33 mouse cellular contexts compared by ENCODE assay signal in genomic region chr6:83665009-83665408, GRCm38 (mm10). TPM values are rescaled to one million over a fixed set of nuclear protein-coding genes. Genes with fewer than 3 reads are reported as not detected.
A peak's percentile ranks its signal among the peaks of the same experiment; 100 is the strongest.
DNase-seq lines count a peak whose midpoint lies in the region; ATAC-seq and TF ChIP-seq lines count a peak whose summit lies in the region.
"Had no signal": no experiment of that assay in that cellular context is flagged by ENCODE, and none has a peak within 500 bp of the region (broad histone marks: within the 10 kb centered on the region; RNA-seq: fewer than 3 reads in every experiment).

No protein-coding gene starts in this region.

- H3K4me1 ChIP-seq in forebrain, embryonic 16.5 days (replicated peaks; ENCODE audit: control insufficient read depth, insufficient read depth, low read length), result peaks cover 4% of the 10 kb centered on the region; the same call in 1 of the 2 replicates
- no peaks in the 10 kb centered on the region for H3K4me1 ChIP-seq in forebrain, postnatal 0 days (ENCODE audit: insufficient read depth)
- H3K4me1 ChIP-seq: embryonic facial prominence, embryonic 10.5 days; embryonic facial prominence, embryonic 13.5 days; heart, embryonic 12.5 days; heart, embryonic 15.5 days; hindbrain, embryonic 13.5 days; intestine, embryonic 15.5 days had no signal

- ATAC-seq in forebrain, embryonic 16.5 days, result 0 out of 2 replicates have a peak, but pooled peaks have one; percentile 47
- ATAC-seq in forebrain, postnatal 0 days, result no peak
- ATAC-seq: CD4-positive, CD25-positive, alpha-beta regulatory T cell, adult 4 months; hindbrain, embryonic 16.5 days; intestine, embryonic 15.5 days had no signal

- no peak overlapping the region for H3K4me2 ChIP-seq in forebrain, embryonic 16.5 days (ENCODE audit: low read length)
- H3K4me2 ChIP-seq in forebrain, postnatal 0 days (ENCODE audit: low read depth), result no peak overlapping the region
- H3K4me2 ChIP-seq: embryonic facial prominence, embryonic 13.5 days; heart, embryonic 12.5 days; heart, embryonic 15.5 days; hindbrain, embryonic 13.5 days; intestine, embryonic 15.5 days had no signal

- H3K27ac ChIP-seq in forebrain, embryonic 16.5 days (ENCODE audit: low read length), result no peak overlapping the region; the same call in 1 of the 2 replicates
- H3K27ac ChIP-seq in forebrain, postnatal 0 days (ENCODE audit: low read depth, low read length), result no peak overlapping the region
- H3K27ac ChIP-seq: embryonic facial prominence, embryonic 10.5 days; embryonic facial prominence, embryonic 13.5 days; heart, embryonic 15.5 days; hindbrain, embryonic 10.5 days; hindbrain, embryonic 13.5 days; intestine, embryonic 15.5 days had no signal

- no peak for TF ChIP-seq CTCF in forebrain, postnatal 0 days (IDR thresholded peaks at IDR 0.05; ENCODE audit: low read depth)
- TF ChIP-seq CTCF in brain, embryonic 14.5 days (IDR thresholded peaks at IDR 0.05; ENCODE audit: borderline replicate concordance, extremely low read depth, insufficient read depth, insufficient read length), result no peak

- H3K9ac ChIP-seq in forebrain, embryonic 16.5 days (replicated peaks; ENCODE audit: low read depth, low read length), result no peak overlapping the region
- H3K9ac ChIP-seq in forebrain, postnatal 0 days, result no peak overlapping the region
- H3K9ac ChIP-seq: embryonic facial prominence, embryonic 13.5 days; heart, embryonic 12.5 days; heart, embryonic 15.5 days; hindbrain, embryonic 13.5 days; intestine, embryonic 15.5 days had no signal

- H3K4me3 ChIP-seq in forebrain, embryonic 16.5 days (replicated peaks; ENCODE audit: low read length), result no peak overlapping the region
- no peak overlapping the region for H3K4me3 ChIP-seq in forebrain, postnatal 0 days (ENCODE audit: low read depth, low read length)
- H3K4me3 ChIP-seq: embryonic facial prominence, embryonic 10.5 days; embryonic facial prominence, embryonic 13.5 days; erythroblast, embryonic 14.5 days; heart, embryonic 12.5 days; heart, embryonic 15.5 days; hindbrain, embryonic 10.5 days; hindbrain, embryonic 13.5 days; intestine, embryonic 15.5 days had no signal

- 59% methylated on average over 2 of the region's 2 CpGs for WGBS in forebrain, embryonic 16.5 days
- 59% methylated on average over 2 of the region's 2 CpGs for WGBS in forebrain, postnatal 0 days

- DNase-seq in forebrain, postnatal 0 days, result no peak
- DNase-seq in layer of hippocampus, adult 9-10 months (ENCODE audit: low spot score), result peak; percentile 12
- no peak for DNase-seq in layer of hippocampus, postnatal 10 days (ENCODE audit: low spot score in 2 of 2)
- DNase-seq in brain, embryonic 14.5 days (ENCODE audit: low read depth), result peak; percentile 77
- DNase-seq in cerebellum, postnatal 10 days, result no peak
- DNase-seq: adrenal gland, adult 2 months; adrenal gland, postnatal 14 days; cerebellum, adult 11 months; cerebellum, adult 2 months; cerebellum, adult 9-11 months; cerebellum, postnatal 36 days; embryo, embryonic 11 days; gastrocnemius, postnatal 25 days; heart, adult 18-20 months; heart, postnatal 10 days; heart, postnatal 36 days had no signal

- H3K9me3 ChIP-seq in forebrain, embryonic 16.5 days (ENCODE audit: control insufficient read depth, low read length), result no peaks in the 10 kb centered on the region
- H3K9me3 ChIP-seq in forebrain, postnatal 0 days (ENCODE audit: low read length), result no peaks in the 10 kb centered on the region
- H3K9me3 ChIP-seq: embryonic facial prominence, embryonic 10.5 days; embryonic facial prominence, embryonic 13.5 days; heart, embryonic 12.5 days; heart, embryonic 15.5 days; hindbrain, embryonic 10.5 days; hindbrain, embryonic 13.5 days; intestine, embryonic 15.5 days had no signal

- TF ChIP-seq POLR2A in brain, embryonic 14.5 days (IDR thresholded peaks at IDR 0.05; ENCODE audit: borderline replicate concordance, extremely low read depth, insufficient read depth, insufficient read length, poor library complexity, severe bottlenecking), result no peak

- H3K36me3 ChIP-seq in forebrain, embryonic 16.5 days (ENCODE audit: control insufficient read depth, insufficient read depth), result no peaks in the 10 kb centered on the region
- H3K36me3 ChIP-seq in forebrain, postnatal 0 days (ENCODE audit: insufficient read depth), result no peaks in the 10 kb centered on the region
- H3K36me3 ChIP-seq: embryonic facial prominence, embryonic 10.5 days; embryonic facial prominence, embryonic 13.5 days; heart, embryonic 12.5 days; heart, embryonic 15.5 days; hindbrain, embryonic 10.5 days; hindbrain, embryonic 13.5 days; intestine, embryonic 15.5 days had no signal

- no peaks in the 10 kb centered on the region for H3K27me3 ChIP-seq in forebrain, embryonic 16.5 days (replicated peaks; ENCODE audit: control insufficient read depth, insufficient read depth, low read length)
- no peaks in the 10 kb centered on the region for H3K27me3 ChIP-seq in forebrain, postnatal 0 days (ENCODE audit: insufficient read depth, low read length)
- H3K27me3 ChIP-seq: heart, embryonic 12.5 days; heart, embryonic 15.5 days; intestine, embryonic 15.5 days had no signal

RNA-seq across cellular contexts. Expression of gene Clec4f, which starts 9.0 kb away (rescaled TPM):
- not detected in 2 replicates for polyA plus RNA-seq in forebrain, embryonic 16.5 days (2015; fragmentation: Nextera tagmentation; extraction: Ambion mirVana)
- not detected in 2 replicates for total RNA-seq in forebrain, postnatal 0 days (2014; rRNA removed)
- polyA plus RNA-seq in forebrain, postnatal 0 days (2015; fragmentation: Nextera tagmentation; extraction: Ambion mirVana), result 0.28 TPM in 1 of 2 replicates, not detected in the other
- not detected for total RNA-seq in layer of hippocampus, postnatal 10 days (2021)
- not detected in 2 replicates for polyA plus RNA-seq in brain, embryonic 14.5 days (2012; rRNA removed)
- total RNA-seq: gastrocnemius, adult 8-10 months; gastrocnemius, postnatal 25 days; heart, postnatal 10 days; heart, postnatal 36 days; MEL had no signal
- polyA plus RNA-seq: adrenal gland, adult 2 months; C2C12; CD4-positive, CD25-positive, alpha-beta regulatory T cell, adult 4 months; cerebellum, adult 2 months; cortical plate, adult 2 months; embryonic facial prominence, embryonic 10.5 days; embryonic facial prominence, embryonic 13.5 days; gonadal fat pad, adult 2 months; hindbrain, embryonic 10.5 days; hindbrain, embryonic 13.5 days; hindbrain, embryonic 16.5 days had no signal

RNA-seq across cellular contexts. Expression of gene Cd207, which starts 12.6 kb away (rescaled TPM):
- not detected in 2 replicates for polyA plus RNA-seq in forebrain, embryonic 16.5 days (2015; fragmentation: Nextera tagmentation; extraction: Ambion mirVana)
- not detected in 2 replicates for total RNA-seq in forebrain, postnatal 0 days (2014; rRNA removed)
- not detected in 2 replicates for polyA plus RNA-seq in forebrain, postnatal 0 days (2015; fragmentation: Nextera tagmentation; extraction: Ambion mirVana)
- total RNA-seq in layer of hippocampus, postnatal 10 days (2021), result not detected
- 0.04 TPM in 1 of 2 replicates, not detected in the other for polyA plus RNA-seq in brain, embryonic 14.5 days (2012; rRNA removed)
- total RNA-seq: adrenal gland, adult 2 months; gastrocnemius, adult 8-10 months; gastrocnemius, postnatal 25 days; MEL had no signal
- polyA plus RNA-seq: C2C12; CD4-positive, CD25-positive, alpha-beta regulatory T cell, adult 4 months; cerebellum, adult 2 months; cortical plate, adult 2 months; embryonic facial prominence, embryonic 10.5 days; embryonic facial prominence, embryonic 13.5 days; erythroblast, embryonic 14.5 days; gonadal fat pad, adult 2 months; heart, embryonic 12.5 days; hindbrain, embryonic 10.5 days; hindbrain, embryonic 13.5 days; hindbrain, embryonic 16.5 days; intestine, embryonic 15.5 days had no signal

RNA-seq across cellular contexts. Expression of gene Vax2, which starts 46.1 kb away (rescaled TPM):
- polyA plus RNA-seq in forebrain, embryonic 16.5 days (2015; fragmentation: Nextera tagmentation; extraction: Ambion mirVana), result not detected in 2 replicates
- not detected in 2 replicates for total RNA-seq in forebrain, postnatal 0 days (2014; rRNA removed)
- not detected in 2 replicates for polyA plus RNA-seq in forebrain, postnatal 0 days (2015; fragmentation: Nextera tagmentation; extraction: Ambion mirVana)
- total RNA-seq in layer of hippocampus, postnatal 10 days (2021), result not detected
- polyA plus RNA-seq in brain, embryonic 14.5 days (2012; rRNA removed), result 0.07 and 0.10 TPM in 2 replicates
- total RNA-seq: adrenal gland, adult 2 months; adrenal gland, postnatal 14 days; adrenal gland, postnatal 4 days; gastrocnemius, adult 8-10 months; gastrocnemius, postnatal 25 days; heart, adult 18-20 months; heart, postnatal 10 days; heart, postnatal 36 days had no signal
- polyA plus RNA-seq: adrenal gland, adult 2 months; cerebellum, adult 2 months; cortical plate, adult 2 months; embryonic facial prominence, embryonic 13.5 days; erythroblast, embryonic 14.5 days; gonadal fat pad, adult 2 months; heart, embryonic 15.5 days; hindbrain, embryonic 13.5 days; hindbrain, embryonic 16.5 days; intestine, embryonic 15.5 days had no signal

Comparison
In these comparisons a context has a peak if more than half of its experiments do, and no peak if none do; other contexts are left out.
1. DNase-seq: peak in layer of hippocampus, adult 9-10 months (single experiment) and brain, embryonic 14.5 days (single experiment); none in forebrain, postnatal 0 days (single experiment), layer of hippocampus, postnatal 10 days (0 of 2) and cerebellum, postnatal 10 days (0 of 2).